Mouse (Mus musculus) E14TG2a.4 (cell line): Measurements from ENCODE around the gene Zfp763.
"Not testable (repeated sequence)": the region's sequence is repeated elsewhere in the genome, so short reads cannot be mapped to it uniquely, and the experiment has no call there.

Source experiments
- CTCF ChIP-seq: conservative IDR thresholded peaks from 2 replicates; pipeline ENCODE4 v1.5.1; 2014; ENCODE audit warnings: low read length
- NANOG ChIP-seq: IDR thresholded peaks from 2 replicates; pipeline ENCODE4 v1.6.1; 2014; ENCODE audit warnings: borderline replicate concordance, low read length, mixed read lengths
- POU5F1 ChIP-seq: IDR thresholded peaks from 2 replicates; pipeline ENCODE4 v1.6.1; 2014; ENCODE audit warnings: low read length, borderline replicate concordance

- TF ChIP-seq CTCF, POU5F1, NANOG: not testable (repeated sequence)
Measured at GRCm38 (mm10) chr17:33020434-33020833, 12.8 kb downstream of the Zfp763 start.
